Comparison of ENCODE assay signal across 10 mouse cellular contexts in the genomic region with DNA sequence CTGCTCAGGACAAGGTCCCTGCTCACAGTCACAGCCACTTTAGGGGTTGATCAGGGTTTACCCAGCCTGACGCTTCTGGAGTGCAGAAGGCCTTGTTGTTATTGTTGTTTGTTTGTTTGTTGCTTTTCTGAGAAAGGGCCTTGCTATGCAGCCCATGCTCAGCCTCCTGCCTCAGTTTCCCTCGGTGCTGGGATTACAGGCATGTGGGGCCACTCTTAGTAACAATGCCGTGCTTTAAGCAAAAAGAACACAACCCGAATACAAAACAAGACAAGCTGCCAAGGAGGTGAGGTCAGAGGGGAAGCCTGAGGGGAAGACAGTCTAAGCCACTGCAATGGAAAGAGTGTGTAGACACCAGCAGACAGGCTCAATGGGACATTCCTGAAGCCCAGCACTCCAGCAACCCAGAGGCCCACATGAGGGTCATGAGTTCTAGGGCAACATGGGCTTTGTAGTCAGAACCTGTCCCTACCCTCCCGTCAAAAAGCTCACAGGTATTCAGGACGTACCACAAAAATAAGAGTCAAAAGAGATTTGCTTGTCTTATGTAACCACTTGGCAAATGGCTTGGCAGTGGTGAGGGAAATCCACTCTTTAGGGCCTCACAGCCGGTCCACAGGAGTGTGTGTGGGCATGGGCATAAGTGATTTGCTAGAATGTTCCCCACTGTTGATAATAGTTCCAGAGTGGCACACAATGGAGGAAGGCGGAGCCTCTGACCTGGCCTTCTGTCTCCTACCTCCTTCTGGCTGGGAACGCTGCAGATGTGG. TPM values are rescaled to one million over a fixed set of nuclear protein-coding genes. Genes with fewer than 3 reads are reported as not detected.
DNase-seq lines count a peak whose midpoint lies in the region; ATAC-seq lines count a peak whose summit lies in the region.
"Had no signal": no experiment of that assay in that cellular context is flagged by ENCODE, and none has a peak within 500 bp of the region (broad histone marks: within the 10 kb centered on the region; RNA-seq: fewer than 3 reads in every experiment).

No protein-coding gene starts in this region.

- 71% methylated on average over 9 of the region's 9 CpGs for WGBS in intestine, embryonic 16.5 days
- WGBS in stomach, embryonic 16.5 days: 66% methylated on average over 9 of the region's 9 CpGs

- no peak for ATAC-seq in intestine, embryonic 16.5 days
- no peak for ATAC-seq in stomach, embryonic 16.5 days (ENCODE audit: insufficient read depth, low FRiP score)
- ATAC-seq: liver, postnatal 0 days had no signal

- H3K4me1 ChIP-seq in intestine, embryonic 16.5 days (ENCODE audit: control insufficient read depth, insufficient read depth, low read length): peaks cover 13% of the 10 kb centered on the region
- H3K4me1 ChIP-seq in stomach, embryonic 16.5 days (ENCODE audit: control insufficient read depth, insufficient read depth, low read length): peaks cover 11% of the 10 kb centered on the region; the same call in 1 of the 2 replicates

- no peaks in the 10 kb centered on the region for H3K36me3 ChIP-seq in intestine, embryonic 16.5 days (ENCODE audit: control insufficient read depth, insufficient read depth, low read length)
- no peaks in the 10 kb centered on the region for H3K36me3 ChIP-seq in stomach, embryonic 16.5 days (ENCODE audit: control insufficient read depth, insufficient read depth, low read length)

- H3K27me3 ChIP-seq in intestine, embryonic 16.5 days (replicated peaks; ENCODE audit: control insufficient read depth, insufficient read depth, low read length): no peaks in the 10 kb centered on the region
- no peaks in the 10 kb centered on the region for H3K27me3 ChIP-seq in stomach, embryonic 16.5 days (ENCODE audit: control insufficient read depth, insufficient read depth, low read length)

- H3K9me3 ChIP-seq in intestine, embryonic 16.5 days (ENCODE audit: control insufficient read depth, low read length): no peaks in the 10 kb centered on the region
- no peaks in the 10 kb centered on the region for H3K9me3 ChIP-seq in stomach, embryonic 16.5 days (replicated peaks; ENCODE audit: control insufficient read depth, low read length)

- DNase-seq in gastrocnemius, postnatal 25 days: peak; percentile 26
- no peak for DNase-seq in gastrocnemius, postnatal 4 days (ENCODE audit: low spot score in 2 of 2)
- peak; percentile 12 for DNase-seq in ovary, postnatal 36 days (ENCODE audit: low spot score)
- DNase-seq in ovary, adult 18-20 months (ENCODE audit: low spot score): no peak
- no peak for DNase-seq in spleen, postnatal 36 days (ENCODE audit: low spot score in 2 of 2)
- DNase-seq in spleen, postnatal 4 days (ENCODE audit: low spot score in 2 of 2): no peak
- DNase-seq: kidney, adult 11 months had no signal

- no peak overlapping the region for H3K27ac ChIP-seq in intestine, embryonic 16.5 days (ENCODE audit: low read length)
- H3K27ac ChIP-seq in stomach, embryonic 16.5 days (ENCODE audit: low read length): peak overlapping the region; percentile 58; the same call in 1 of the 2 replicates

- no peak overlapping the region for H3K4me3 ChIP-seq in intestine, embryonic 16.5 days (ENCODE audit: low read length)
- H3K4me3 ChIP-seq in stomach, embryonic 16.5 days (replicated peaks; ENCODE audit: low read length): no peak overlapping the region

- no peak overlapping the region for H3K4me2 ChIP-seq in intestine, embryonic 16.5 days (ENCODE audit: low read depth, low read length)
- 0 out of 2 replicates have a peak overlapping the region, but pooled peaks have one; percentile 20 for H3K4me2 ChIP-seq in stomach, embryonic 16.5 days (ENCODE audit: low read depth, low read length)

- peak overlapping the region; percentile 6; the same call in 1 of the 2 replicates for H3K9ac ChIP-seq in intestine, embryonic 16.5 days (ENCODE audit: low read depth, low read length)
- H3K9ac ChIP-seq in stomach, embryonic 16.5 days (ENCODE audit: low read length): peak overlapping the region; percentile 55; the same call in 1 of the 2 replicates
- H3K9ac ChIP-seq: liver, postnatal 0 days had no signal

RNA-seq across cellular contexts. Expression of gene Grap, which starts 36.4 kb away (rescaled TPM):
- 1 to 10 TPM; 4.0 to 5.9 TPM for total RNA-seq in gastrocnemius, postnatal 25 days (2021)
- total RNA-seq in gastrocnemius, postnatal 4 days (2021): 1 to 10 TPM; 7.0 to 7.8 TPM
- polyA plus RNA-seq in intestine, embryonic 16.5 days (2015; fragmentation: Nextera tagmentation; extraction: Ambion mirVana): 7.2 and 8.6 TPM in 2 replicates
- 8.6 and 9.2 TPM in 2 replicates for polyA plus RNA-seq in stomach, embryonic 16.5 days (2015; fragmentation: Nextera tagmentation; extraction: Ambion mirVana)

RNA-seq across cellular contexts. Expression of gene Epn2, which starts 37.2 kb away (rescaled TPM):
- total RNA-seq in gastrocnemius, postnatal 25 days (2021): 10 to 100 TPM; 15.0 to 15.5 TPM
- total RNA-seq in gastrocnemius, postnatal 4 days (2021): 10 to 100 TPM; 26.9 to 30.4 TPM
- polyA plus RNA-seq in intestine, embryonic 16.5 days (2015; fragmentation: Nextera tagmentation; extraction: Ambion mirVana): 13.9 and 15.6 TPM in 2 replicates
- 20.7 and 20.9 TPM in 2 replicates for polyA plus RNA-seq in stomach, embryonic 16.5 days (2015; fragmentation: Nextera tagmentation; extraction: Ambion mirVana)

Comparison
In these comparisons a context has a peak if more than half of its experiments do, and no peak if none do; other contexts are left out.
1. DNase-seq: peak in gastrocnemius, postnatal 25 days (single experiment) and ovary, postnatal 36 days (single experiment); none in gastrocnemius, postnatal 4 days (0 of 2), ovary, adult 18-20 months (single experiment), spleen, postnatal 36 days (0 of 2) and spleen, postnatal 4 days (0 of 2).